Mouse (Mus musculus) thymus, postnatal 0 days (tissue): Measurements from ENCODE around the gene Slc6a9. TPM values are rescaled to one million over a fixed set of nuclear protein-coding genes. Genes with fewer than 3 reads are reported as not detected.
A peak's percentile ranks its signal among the peaks of the same experiment; 100 is the strongest.

Experiments
- DNase-seq: peaks from one replicate; pipeline ENCODE4 v3.0.0-alpha.2; 2015; ENCODE audit warnings: low spot score
- polyA plus RNA-seq: library from polyadenylated mRNA; unstranded; fragments of >200 nt; fragmentation: Nextera tagmentation; extraction: Ambion mirVana; gene quantifications from 2 replicates; pipeline ENCODE4 v1.2.1, GENCODE M21; 2015

Slc6a9 gene
- polyA plus RNA-seq, 1 experiment from 2014 or later, result 2.6 TPM

- no peak for DNase-seq
These were observed 39.3 kb downstream of the Slc6a9 start for GRCm38 (mm10) chr4:117873615-117874014.

DNA sequence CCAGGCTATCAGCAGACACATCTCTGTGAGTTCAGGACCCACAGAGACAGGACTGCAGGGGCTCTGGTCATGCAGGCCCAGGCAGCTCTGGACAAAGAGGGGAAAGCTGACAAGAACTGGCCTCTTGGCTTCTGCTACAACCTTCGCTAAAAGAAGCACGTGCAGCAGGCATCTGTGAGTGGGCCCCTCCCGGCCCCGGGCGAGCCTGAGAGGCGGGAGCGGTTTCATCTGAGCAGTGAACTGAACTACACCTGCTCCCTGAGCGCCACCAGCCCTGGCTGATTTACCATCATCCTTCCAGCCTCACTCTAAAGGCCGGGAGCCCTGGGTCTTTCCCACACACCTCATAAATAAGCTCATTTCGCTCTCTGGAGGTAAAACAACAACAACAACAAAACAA is 44.0 kb downstream of the Slc6a9 start:
- DNase-seq, result no peak

DNA sequence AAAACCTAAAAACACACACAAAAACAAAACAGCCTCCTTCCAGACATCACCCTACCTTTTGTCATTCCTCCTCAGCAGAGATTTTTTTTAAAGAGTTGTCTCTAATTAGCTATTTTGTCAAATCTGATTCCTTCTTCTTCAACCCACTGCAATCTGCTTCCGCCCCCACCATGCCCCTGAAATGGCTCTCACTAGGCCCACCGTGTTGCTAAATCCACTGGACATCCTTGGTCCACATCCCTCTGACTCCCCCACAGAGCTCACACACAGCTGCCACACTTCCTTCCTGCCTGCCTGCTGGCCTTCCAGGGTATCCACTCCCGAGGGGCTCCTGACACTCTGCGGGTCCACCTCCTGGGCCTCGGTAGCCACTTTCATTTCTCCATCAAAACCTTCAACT is 44.4 kb downstream of the Slc6a9 start:
- DNase-seq, result no peak

GRCm38 (mm10) chr4:117882701-117883691 is 48.7 kb downstream of the Slc6a9 start, which contains the start of gene B4galt2:
TSS of gene B4galt2 (minus strand) at chr4:117883487.
- DNase-seq, result no peak

- DNase-seq, result no peak
These were observed 49.8 kb downstream of the Slc6a9 start for GRCm38 (mm10) chr4:117884146-117884545.

GRCm38 (mm10) chr4:117885093-117885492 is 50.8 kb downstream of the Slc6a9 start:
- no peak for DNase-seq

DNA sequence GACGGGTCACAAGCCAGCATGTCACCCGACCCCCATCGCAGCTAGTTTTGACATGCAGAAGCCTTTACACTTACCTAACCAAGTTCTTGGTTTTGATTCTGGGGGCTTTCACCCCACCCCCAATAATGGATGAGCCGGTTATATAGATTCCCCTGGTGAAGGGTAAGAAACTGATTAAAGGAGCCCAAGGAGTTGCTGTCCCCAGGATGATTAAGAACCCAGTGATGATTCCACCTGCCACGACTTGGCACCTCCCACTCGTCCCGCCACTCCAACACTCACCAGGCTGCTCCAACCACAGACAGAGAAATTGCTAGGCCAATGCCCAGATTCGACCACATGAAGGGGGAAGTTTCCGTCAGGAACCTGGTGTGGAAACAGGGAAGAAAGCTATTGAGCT is 51.7 kb downstream of the Slc6a9 start:
- DNase-seq, result no peak

GRCm38 (mm10) chr4:117886644-117887043 is 52.3 kb downstream of the Slc6a9 start:
- DNase-seq, result peak; percentile 22

DNA sequence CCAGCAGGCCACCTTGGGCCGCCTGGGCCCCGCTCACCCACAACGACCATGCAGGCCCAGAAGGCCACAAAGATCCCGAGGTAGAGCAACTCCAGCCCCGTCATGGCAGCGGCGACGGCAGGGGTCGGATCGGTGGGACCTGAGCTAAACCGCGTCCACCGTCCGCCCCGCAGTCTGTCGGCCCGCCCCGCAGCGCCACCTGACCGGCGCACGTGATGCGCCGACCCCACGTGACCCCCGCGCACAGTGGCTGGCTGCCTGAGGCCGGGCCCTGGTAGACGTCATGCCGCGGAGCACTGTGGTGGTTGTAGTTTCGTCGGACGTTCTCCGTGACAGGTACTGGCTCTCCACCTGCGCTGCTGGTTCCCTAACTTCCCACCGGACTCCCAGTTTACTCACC is 52.8 kb downstream of the Slc6a9 start, which contains the start of gene Atp6v0b:
Gene Atp6v0b (minus strand): TSS at position 201 of the 400 bp plus-strand sequence.
- DNase-seq, result peak; percentile 90

- no peak for DNase-seq
These were observed 53.6 kb downstream of the Slc6a9 start for GRCm38 (mm10) chr4:117887920-117888319.

DNA sequence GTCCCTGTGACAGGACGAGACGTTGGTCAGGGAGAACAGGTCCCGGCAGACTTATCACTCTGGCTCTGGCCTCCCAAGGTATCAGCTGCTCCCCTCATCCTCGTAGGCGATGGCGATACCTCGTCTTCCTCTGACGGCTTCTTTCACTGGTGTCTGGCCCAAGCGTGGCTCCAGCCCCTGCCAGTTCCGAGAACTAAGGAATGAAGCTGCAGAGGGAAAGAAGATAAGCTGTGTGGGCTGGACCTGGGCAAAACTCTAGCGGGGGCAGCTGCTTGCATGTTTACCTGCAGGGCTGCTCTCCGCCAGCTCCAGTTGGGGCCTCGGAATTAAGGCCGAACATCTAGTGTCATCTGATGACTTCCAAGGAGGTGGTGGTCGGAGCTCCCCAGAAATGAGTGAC is 55.2 kb downstream of the Slc6a9 start:
- DNase-seq, result no peak

GRCm38 (mm10) chr4:117890031-117890430 is 55.7 kb downstream of the Slc6a9 start:
- DNase-seq, result no peak

DNA sequence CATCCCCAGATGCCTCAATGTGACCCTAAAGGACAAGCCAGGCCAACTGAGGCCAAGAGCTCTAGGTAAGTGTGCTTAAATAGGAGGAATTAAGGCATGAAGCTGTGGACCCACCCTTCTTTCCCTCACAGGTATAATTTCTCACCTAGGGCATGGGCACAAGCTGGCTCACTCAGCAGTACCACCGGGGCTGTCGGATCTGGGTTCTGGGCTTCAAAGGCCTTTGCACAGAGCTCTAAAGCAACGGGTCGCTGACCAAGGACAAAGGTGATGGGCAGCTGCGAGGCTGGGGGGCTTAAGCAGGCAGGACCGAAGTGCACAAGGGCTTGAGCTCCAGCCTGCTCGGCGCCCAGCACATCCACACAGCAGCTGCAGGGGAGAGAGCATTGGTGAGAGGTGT is 56.4 kb downstream of the Slc6a9 start:
- DNase-seq, result no peak

DNA sequence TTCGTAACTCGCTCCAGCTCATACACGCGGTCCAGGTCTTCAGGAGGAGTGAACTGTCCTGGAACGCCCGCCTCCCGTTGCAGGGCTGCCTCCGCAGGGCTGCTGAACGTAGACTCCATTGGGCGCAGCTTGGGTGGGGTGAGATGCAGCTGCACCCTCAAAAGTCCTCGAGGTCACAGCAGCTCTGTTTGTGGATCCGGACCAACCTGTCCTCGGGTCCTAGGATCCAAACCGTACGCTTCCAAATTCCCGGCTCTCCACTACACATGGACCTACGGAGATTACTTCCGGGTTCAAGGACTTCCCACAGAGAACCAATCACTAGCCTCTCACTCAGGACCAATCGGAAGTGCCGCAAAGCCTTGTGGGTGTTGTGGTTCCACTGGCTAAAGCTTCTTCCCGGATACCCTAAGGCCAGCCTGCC is 57.4 kb downstream of the Slc6a9 start, which contains the start of gene Dph2:
Gene Dph2 (minus strand): TSS at position 295 of the 424 bp plus-strand sequence.
- DNase-seq, result peak; percentile 87

DNA sequence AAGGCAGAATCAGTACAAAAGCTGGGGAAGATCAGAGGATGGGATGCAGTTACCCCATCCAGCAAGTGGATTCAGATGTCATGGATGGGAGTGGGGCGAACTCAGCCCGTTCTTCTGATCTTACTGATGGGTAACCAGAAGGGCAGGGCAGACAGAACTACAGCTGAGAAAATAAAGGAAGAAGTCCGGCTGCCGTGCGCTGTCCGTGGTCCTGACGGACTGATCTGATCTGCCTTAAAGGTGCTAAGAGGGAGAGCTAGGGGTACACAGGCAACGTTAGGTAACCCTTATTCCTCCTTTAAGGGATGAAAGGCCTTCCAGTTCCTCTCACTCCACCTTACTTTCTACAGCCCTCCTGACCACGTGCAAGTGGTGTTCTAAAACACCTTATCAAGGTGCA is 59.1 kb downstream of the Slc6a9 start:
- DNase-seq, result peak; percentile 51

DNA sequence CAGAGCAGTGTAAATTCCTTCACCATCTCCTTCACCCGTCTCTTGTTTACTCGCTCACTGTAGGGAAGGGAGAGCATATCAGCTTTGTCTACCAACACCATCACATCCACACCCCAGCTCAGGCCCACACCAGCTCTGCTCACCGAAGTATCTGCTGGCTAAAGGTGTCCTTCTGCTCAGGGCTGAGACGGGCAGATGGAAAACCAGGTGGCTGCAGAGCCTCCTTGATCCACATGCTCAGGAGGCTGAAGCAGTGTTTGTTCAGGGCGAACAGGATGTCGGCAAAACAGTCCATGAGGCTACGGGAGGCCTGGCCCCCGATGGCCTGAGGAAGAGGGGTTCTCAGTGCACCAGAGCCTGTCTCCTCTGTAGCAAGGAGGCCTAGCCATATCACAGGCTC is 60.3 kb downstream of the Slc6a9 start:
- DNase-seq, result no peak

GRCm38 (mm10) chr4:117895339-117895738 is 61.0 kb downstream of the Slc6a9 start:
- no peak for DNase-seq

DNA sequence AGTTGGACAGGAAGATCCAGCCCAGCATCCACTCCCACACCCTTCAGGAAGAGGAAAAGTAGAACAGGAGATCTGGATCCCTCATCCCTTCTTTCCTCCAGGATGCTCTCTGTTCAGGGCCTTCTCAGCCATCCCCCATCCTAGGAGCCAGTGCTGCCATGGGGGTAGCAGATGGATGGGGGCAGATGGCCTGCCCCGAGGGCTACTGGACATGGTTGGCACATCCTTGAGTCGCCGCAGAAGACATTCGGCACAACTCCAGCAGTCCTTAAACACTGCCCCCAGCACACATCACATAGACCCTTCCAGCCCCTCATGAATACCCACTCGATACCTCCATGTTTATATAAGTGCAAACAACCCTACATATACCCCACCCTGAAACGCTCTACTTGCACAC is 61.7 kb downstream of the Slc6a9 start:
- DNase-seq, result no peak

- no peak for DNase-seq
These were observed 63.8 kb downstream of the Slc6a9 start for GRCm38 (mm10) chr4:117898111-117898510.

GRCm38 (mm10) chr4:117904094-117904493 is 69.8 kb downstream of the Slc6a9 start:
- DNase-seq, result no peak

GRCm38 (mm10) chr4:117904761-117905160 is 70.5 kb downstream of the Slc6a9 start:
- no peak for DNase-seq

DNA sequence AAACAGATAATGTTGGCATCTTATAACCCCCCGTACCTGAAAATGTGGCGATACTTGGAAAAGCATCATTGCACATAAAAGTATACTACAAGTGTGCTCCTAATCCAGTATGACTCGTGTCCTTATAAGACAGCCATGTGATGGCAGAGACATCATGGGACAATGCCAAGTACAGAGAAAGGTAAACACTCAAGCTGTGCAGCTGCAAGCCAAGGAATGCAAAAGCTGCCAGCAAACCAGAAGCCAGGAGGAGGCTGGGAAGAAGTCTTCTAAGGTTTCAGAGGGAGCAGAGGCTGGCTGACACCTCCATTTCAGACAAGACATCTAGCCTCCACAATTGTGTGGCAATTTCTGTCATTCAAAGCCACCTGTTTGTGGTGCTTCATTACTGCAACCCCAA is 71.9 kb downstream of the Slc6a9 start:
- no peak for DNase-seq
